Mouse (Mus musculus) right cerebral cortex, postnatal 14 days (tissue): ENCODE measurements around the gene Eya4.

Source experiments
- DNase-seq: peaks from one replicate; pipeline ENCODE4 v3.0.0; 2022

The Eya4 gene

GRCm38 (mm10) chr10:23230863-23231262 lies 119.7 kb downstream of the Eya4 start:
- DNase-seq, result no peak

- no peak for DNase-seq
These were observed 127.2 kb downstream of the Eya4 start for GRCm38 (mm10) chr10:23223336-23223735.

- no peak for DNase-seq
These were observed 130.2 kb downstream of the Eya4 start for GRCm38 (mm10) chr10:23220432-23220831.

- no peak for DNase-seq
These were observed 133.8 kb downstream of the Eya4 start for GRCm38 (mm10) chr10:23216815-23217214.

- no peak for DNase-seq
These were observed 139.2 kb downstream of the Eya4 start for GRCm38 (mm10) chr10:23211381-23211780.

- DNase-seq, result no peak
These were observed 146.7 kb downstream of the Eya4 start for GRCm38 (mm10) chr10:23203885-23204284.

- no peak for DNase-seq
These were observed 147.3 kb downstream of the Eya4 start for GRCm38 (mm10) chr10:23203144-23203838.

GRCm38 (mm10) chr10:23202591-23202990 lies 148.0 kb downstream of the Eya4 start:
- DNase-seq, result no peak

- no peak for DNase-seq
These were observed 152.3 kb downstream of the Eya4 start for GRCm38 (mm10) chr10:23198251-23198650.

GRCm38 (mm10) chr10:23196336-23196735 lies 154.2 kb downstream of the Eya4 start:
- no peak for DNase-seq

- DNase-seq, result no peak
These were observed 155.2 kb downstream of the Eya4 start for GRCm38 (mm10) chr10:23195337-23195736.

- DNase-seq, result no peak
These were observed 160.8 kb downstream of the Eya4 start for GRCm38 (mm10) chr10:23189836-23190235.

GRCm38 (mm10) chr10:23185391-23185790 lies 165.2 kb downstream of the Eya4 start:
- DNase-seq, result no peak

- DNase-seq, result no peak
These were observed 168.8 kb downstream of the Eya4 start for GRCm38 (mm10) chr10:23181572-23182493.

GRCm38 (mm10) chr10:23179285-23179684 lies 171.3 kb downstream of the Eya4 start:
- no peak for DNase-seq

GRCm38 (mm10) chr10:23177347-23178046 lies 173.1 kb downstream of the Eya4 start:
- DNase-seq, result no peak

GRCm38 (mm10) chr10:23176666-23177346 lies 173.8 kb downstream of the Eya4 start:
- DNase-seq, result no peak

- DNase-seq, result no peak
These were observed 179.0 kb downstream of the Eya4 start for GRCm38 (mm10) chr10:23171541-23171940.

- no peak for DNase-seq
These were observed 185.4 kb downstream of the Eya4 start for GRCm38 (mm10) chr10:23165089-23165642.

GRCm38 (mm10) chr10:23159844-23160243 lies 190.7 kb downstream of the Eya4 start:
- no peak for DNase-seq

- no peak for DNase-seq
These were observed 191.4 kb downstream of the Eya4 start for GRCm38 (mm10) chr10:23159138-23159537.

GRCm38 (mm10) chr10:23156866-23157625 lies 193.5 kb downstream of the Eya4 start:
- DNase-seq, result no peak
